Mouse (Mus musculus): ENCODE results near the gene Frmd7. TPM values are rescaled to one million over a fixed set of nuclear protein-coding genes. Genes with fewer than 3 reads are reported as not detected.

Frmd7 gene
- polyA plus RNA-seq, 2 experiments from 2014 or later, result 0.21 TPM; not detected in 1

DNA sequence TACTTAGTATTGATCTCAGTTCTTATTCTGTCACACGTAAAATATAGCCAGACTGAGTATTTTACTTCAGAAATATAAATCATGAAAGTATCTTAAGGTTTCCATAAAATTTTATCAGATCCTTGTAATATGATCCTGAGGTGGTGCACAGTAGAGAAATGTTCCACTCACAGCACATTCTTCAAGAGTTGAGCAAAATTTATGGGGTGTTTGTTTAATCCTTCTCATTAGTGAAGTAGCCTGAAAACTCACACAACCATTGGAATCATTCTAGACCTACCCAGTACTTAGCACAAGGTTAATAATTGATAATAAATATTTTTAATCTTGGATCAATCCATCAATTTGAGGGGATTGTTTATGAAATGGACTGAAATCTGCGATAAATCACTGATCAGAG lies 78.7 kb downstream of the Frmd7 start:
- ATAC-seq, result no peak

DNA sequence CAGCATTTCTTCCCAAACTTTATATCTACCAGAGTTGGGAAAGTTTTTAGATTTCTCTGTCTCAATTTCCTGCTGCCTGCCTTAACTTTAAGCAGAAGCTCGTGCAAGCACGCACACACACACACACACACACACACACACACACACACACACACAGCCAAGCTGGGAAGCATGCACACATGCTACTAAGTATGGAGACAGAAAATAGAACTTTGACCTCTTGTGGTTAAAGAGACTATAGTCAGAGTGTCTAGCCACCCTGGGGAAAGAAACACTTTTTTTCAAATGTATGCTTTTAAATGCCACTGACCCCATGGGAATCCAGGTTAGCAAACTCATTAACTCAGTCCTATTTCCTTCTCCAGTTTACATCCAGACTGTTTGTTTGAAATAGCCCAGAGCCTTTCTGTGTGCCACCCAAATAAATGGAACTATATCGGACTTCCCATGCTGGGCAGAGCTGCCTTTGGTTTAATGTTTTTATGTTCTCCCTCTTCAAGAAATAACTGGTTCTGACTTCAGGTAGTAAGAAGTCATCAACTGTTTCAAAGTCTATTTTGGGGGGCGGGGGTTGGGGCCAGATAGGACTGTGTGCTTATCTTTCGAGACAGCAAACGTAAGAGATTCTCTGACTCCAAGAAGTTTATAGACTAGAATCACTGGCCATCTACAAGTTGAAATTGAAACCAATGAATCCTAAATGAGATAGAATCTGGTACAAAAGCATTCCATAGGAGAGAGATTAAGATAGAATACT lies 91.9 kb downstream of the Frmd7 start:
- ATAC-seq, result no peak

Other genes starting within 250 kb of the Frmd7 start
- gene Stk26, start 101.7 kb downstream of the Frmd7 start, polyA plus RNA-seq (2017; shearing (Covaris generic)), result 10 to 100 TPM in 1 of 2 experiments, 1 to 10 TPM in 1; 9.8 to 11.1 TPM
- 10 to 100 TPM; 22.8 to 28.2 TPM for gene Rap2c, start 75.3 kb upstream of the Frmd7 start, polyA plus RNA-seq (2017; shearing (Covaris generic))